Mouse (Mus musculus) stomach, embryonic 15.5 days (tissue): ENCODE results near the gene Acsm1. TPM values are rescaled to one million over a fixed set of nuclear protein-coding genes. Genes with fewer than 3 reads are reported as not detected.

Experiments
- ATAC-seq: fragments of 200-750 bp; cut with Nextera tagmentation; 2 replicates; pipeline ENCODE4 v1.8.0; 2017; ENCODE audit warnings: low read depth, moderate number of reproducible peaks, moderate TSS enrichment; ENCODE audit not compliant: insufficient read depth, low FRiP score
- H3K27ac ChIP-seq: fragments of 300-500 bp; sonication (generic); 2 replicates; pipeline ENCODE4 v1.5.1; 2015; ENCODE audit warnings: mild to moderate bottlenecking, inconsistent platforms
- H3K27me3 ChIP-seq: fragments of 300-500 bp; sonication (generic); replicated peaks from 2 replicates; pipeline ENCODE4 v1.6.1; 2015; ENCODE audit warnings: inconsistent platforms
- H3K36me3 ChIP-seq: fragments of 300-500 bp; sonication (generic); 2 replicates; pipeline ENCODE4 v1.6.1; 2015; ENCODE audit warnings: inconsistent platforms
- H3K4me1 ChIP-seq: fragments of 300-500 bp; sonication (generic); 2 replicates; pipeline ENCODE4 v1.6.1; 2015; ENCODE audit warnings: inconsistent platforms
- H3K4me2 ChIP-seq: fragments of 300-500 bp; sonication (generic); 2 replicates; pipeline ENCODE4 v1.6.1; 2015; ENCODE audit warnings: mild to moderate bottlenecking, inconsistent platforms
- H3K4me3 ChIP-seq: fragments of 300-500 bp; sonication (generic); replicated peaks from 2 replicates; pipeline ENCODE4 v1.5.1; 2015; ENCODE audit warnings: inconsistent platforms
- H3K9ac ChIP-seq: fragments of 300-500 bp; sonication (generic); 2 replicates; pipeline ENCODE4 v1.6.1; 2015; ENCODE audit warnings: inconsistent platforms
- H3K9me3 ChIP-seq: fragments of 300-500 bp; sonication (generic); 2 replicates; pipeline ENCODE4 v1.6.1; 2016; ENCODE audit warnings: inconsistent platforms
- WGBS: fragments of 180-500 bp; shearing (Covaris S2); methylation state at CpG from one replicate; pipeline ENCODE4 v1.1.7; 2015; 5-methylcytosine and 5-hydroxymethylcytosine counted together
- polyA plus RNA-seq: library from polyadenylated mRNA; unstranded; fragments of >200 nt; fragmentation: Nextera tagmentation; extraction: Ambion mirVana; gene quantifications from 2 replicates; pipeline ENCODE4 v1.2.1, GENCODE M21; 2015

Gene Acsm1
- polyA plus RNA-seq, 1 experiment from 2014 or later = 0.42 TPM

DNA sequence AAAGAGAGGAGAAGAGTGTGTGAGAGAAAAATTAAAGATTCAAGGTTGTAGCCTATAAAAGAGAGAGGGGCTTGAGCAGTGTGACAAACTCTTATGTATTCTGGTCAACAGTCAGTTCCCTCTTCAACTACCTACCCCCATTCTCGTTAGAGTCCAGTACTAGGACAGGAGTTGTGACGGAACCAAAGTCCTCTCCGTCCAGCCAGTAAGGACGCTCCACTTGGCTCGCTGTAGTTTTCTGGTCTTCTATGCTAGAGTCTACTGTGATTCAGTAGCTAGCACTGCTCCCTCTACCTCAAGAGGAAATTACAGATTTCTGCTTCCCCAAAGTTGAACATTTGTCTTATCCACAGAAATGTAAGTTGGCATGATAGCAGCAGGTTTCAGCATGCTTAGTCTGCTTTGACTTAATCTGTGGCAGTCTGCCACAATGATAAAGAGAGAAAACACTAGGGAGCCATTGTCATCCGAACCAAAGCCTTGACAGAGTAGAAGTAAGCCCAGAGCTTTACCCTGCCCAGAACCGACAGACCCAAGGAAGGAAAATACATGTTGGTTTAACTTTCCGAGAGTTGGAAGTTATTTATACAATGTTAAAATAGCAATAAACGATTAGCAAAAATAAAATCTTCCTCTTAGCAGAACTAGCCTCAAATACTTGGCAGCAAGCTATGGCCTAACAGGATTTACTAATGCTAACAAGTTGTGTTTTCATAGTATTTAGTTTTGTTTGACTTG is 731 bp upstream of the Acsm1 start:
- Histone ChIP-seq H3K4me1 (no peaks in the 10 kb centered on the region), H3K36me3 (no peaks in the 10 kb centered on the region), H3K9me3 (no peaks in the 10 kb centered on the region), H3K4me2 (no peak overlapping the region), H3K27me3 (no peaks in the 10 kb centered on the region), H3K27ac (no peak overlapping the region), H3K9ac (no peak overlapping the region), H3K4me3 (no peak overlapping the region)
- no peak for ATAC-seq
- WGBS = 69% methylated on average over 9 of the region's 9 CpGs

DNA sequence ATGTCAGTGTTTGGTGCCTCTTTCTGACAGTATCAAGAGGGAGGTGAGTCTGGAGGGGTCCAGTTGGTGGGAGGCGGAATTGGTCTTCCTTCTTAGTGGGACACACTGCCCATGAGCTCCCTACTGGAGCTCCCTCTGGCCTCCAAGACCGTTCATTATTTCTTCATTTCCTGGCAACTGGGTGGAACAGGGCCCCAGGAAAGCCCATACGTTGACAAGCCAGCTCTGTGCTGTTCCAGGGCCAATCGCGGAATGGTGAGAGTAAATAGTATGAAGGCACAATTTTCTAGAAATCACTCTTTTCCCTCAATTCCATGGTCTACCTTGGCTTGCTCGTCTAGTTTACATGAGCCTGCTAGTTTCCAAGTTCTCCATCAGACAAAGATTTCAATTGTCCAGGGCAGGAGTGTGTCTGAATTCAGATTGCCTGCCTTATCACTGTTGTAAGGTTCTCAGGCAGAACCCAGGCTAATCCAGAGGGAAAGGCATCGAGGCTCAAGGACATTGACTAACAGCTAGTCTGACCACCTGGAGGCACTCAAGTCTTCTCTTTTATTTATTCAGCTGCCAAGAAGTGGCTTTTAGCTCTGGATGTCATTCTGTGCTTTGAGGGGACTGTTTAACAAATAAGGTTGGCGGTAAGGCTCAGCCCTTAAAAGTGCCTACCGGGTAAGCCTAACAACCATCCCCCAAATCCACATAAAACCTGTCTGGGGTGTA is 1.1 kb downstream of the Acsm1 start:
- Histone ChIP-seq H3K4me2 (no peak overlapping the region), H3K36me3 (no peaks in the 10 kb centered on the region), H3K4me3 (no peak overlapping the region), H3K9ac (no peak overlapping the region), H3K27ac (no peak overlapping the region), H3K27me3 (no peaks in the 10 kb centered on the region), H3K4me1 (no peaks in the 10 kb centered on the region), H3K9me3 (no peaks in the 10 kb centered on the region)
- no peak for ATAC-seq
- WGBS = 61% methylated on average over 9 of the region's 9 CpGs

DNA sequence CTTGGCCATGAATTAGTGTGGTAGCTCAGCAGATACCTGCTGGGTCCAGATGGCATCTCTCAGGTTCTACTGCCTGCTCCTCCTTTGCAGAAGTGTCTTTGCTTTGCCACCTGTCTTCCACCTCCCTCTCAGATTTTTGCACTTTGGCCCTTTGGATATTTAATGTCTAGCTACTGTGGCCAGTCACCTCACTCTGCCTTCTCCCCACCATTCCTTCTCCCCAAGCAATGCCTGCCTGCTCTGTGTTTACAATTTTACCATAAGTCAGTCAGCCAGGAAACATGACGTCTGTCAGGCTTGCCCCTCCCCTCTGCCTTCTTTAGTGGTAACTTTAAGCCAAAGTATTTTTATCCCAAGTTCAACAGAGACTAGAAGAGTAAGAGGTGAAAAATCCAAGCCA is 9.7 kb downstream of the Acsm1 start:
- Histone ChIP-seq H3K27ac (no peak overlapping the region), H3K4me1 (no peaks in the 10 kb centered on the region), H3K4me3 (no peak overlapping the region), H3K9ac (no peak overlapping the region), H3K36me3 (no peaks in the 10 kb centered on the region), H3K27me3 (no peaks in the 10 kb centered on the region), H3K4me2 (no peak overlapping the region), H3K9me3 (no peaks in the 10 kb centered on the region)
- no peak for ATAC-seq
- 24% methylated on average over 1 of the region's 1 CpGs for WGBS

DNA sequence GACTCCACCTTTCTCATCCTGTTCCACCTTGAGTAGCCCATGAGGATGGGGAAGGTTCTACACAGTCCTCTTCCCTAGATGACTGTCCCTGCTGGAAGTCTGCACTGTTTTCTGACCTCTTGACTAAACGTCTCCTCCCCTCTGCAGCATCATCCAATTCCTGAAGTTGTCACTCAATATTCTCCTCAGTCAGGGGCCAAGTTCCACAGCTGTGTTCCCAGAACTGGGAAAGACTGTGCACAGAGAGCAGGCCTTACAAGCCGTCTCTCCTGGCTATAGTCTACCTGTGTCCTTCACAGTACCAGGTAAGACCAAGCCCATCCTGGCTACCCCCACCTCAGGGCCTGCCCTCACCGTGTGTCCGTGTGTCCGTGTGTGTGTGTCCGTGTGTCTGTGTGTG is 10.8 kb downstream of the Acsm1 start:
- H3K36me3 ChIP-seq = no peaks in the 10 kb centered on the region
- no peaks in the 10 kb centered on the region for H3K4me1 ChIP-seq
- 80% methylated on average over 6 of the region's 6 CpGs for WGBS
- no peak overlapping the region for H3K27ac ChIP-seq
- no peaks in the 10 kb centered on the region for H3K9me3 ChIP-seq
- no peaks in the 10 kb centered on the region for H3K27me3 ChIP-seq
- no peak overlapping the region for H3K4me2 ChIP-seq
- no peak for ATAC-seq
- H3K4me3 ChIP-seq = no peak overlapping the region
- H3K9ac ChIP-seq = no peak overlapping the region

DNA sequence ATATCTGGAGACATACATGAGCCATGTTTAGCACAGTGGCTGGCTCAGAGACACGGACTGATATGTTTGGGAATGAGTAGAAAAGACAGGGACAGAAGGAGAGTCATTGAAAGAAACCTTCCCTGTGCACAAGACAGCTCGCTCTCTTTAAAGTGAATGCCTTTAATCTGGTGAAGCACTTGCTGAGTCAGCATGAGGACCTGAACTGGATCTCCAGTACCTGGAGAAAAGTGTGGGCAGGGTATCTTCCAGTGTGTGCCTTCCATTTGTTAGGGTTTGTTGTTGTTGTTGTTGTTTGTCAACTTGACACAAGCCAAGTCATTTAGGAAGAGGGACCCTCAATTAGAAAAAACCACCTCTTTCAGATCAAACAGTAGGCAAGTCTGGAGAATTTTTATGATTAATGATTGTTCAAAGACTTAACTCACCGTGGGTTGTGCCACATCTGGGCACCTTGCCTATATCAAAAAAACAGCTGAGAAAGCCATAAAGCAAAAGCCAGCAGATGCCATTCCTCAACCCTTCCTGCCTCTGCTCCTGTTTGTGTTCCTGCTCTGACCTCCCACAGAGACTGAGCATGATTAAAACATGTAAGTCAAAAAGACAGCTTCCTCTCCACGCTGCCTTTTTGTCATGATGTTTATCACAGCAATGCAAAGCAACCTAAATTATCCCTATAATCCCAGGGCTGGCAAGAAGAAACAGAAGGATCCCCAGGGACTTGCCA is 11.5 kb downstream of the Acsm1 start:
- no peak overlapping the region for H3K27ac ChIP-seq
- ATAC-seq = no peak
- no peak overlapping the region for H3K4me2 ChIP-seq
- H3K4me1 ChIP-seq = no peaks in the 10 kb centered on the region
- no peaks in the 10 kb centered on the region for H3K36me3 ChIP-seq
- no peaks in the 10 kb centered on the region for H3K9me3 ChIP-seq
- 49% methylated on average over 4 of the region's 4 CpGs for WGBS
- H3K27me3 ChIP-seq = no peaks in the 10 kb centered on the region
- H3K9ac ChIP-seq = no peak overlapping the region
- H3K4me3 ChIP-seq = no peak overlapping the region

DNA sequence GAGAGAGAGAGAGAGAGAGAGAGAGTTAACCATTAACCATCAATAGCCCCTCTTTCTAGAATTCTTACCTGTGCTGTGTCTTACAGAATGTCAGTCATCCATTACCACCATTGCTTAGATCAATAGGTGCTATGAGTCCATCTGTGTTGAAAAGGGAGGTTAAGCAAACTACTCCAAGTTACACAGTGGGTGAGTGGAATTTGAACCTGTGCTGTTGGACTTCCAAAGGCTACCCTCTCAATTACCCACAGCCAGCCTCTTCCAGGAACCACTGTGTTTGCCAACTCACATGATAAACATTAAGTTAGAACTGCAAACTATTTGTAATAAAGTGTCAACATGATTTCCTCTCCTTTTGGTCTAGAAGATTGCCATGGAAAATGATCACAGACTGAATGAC is 13.3 kb downstream of the Acsm1 start:
- H3K4me2 ChIP-seq = no peak overlapping the region
- H3K36me3 ChIP-seq = no peaks in the 10 kb centered on the region
- no peaks in the 10 kb centered on the region for H3K27me3 ChIP-seq
- H3K4me3 ChIP-seq = no peak overlapping the region
- no peaks in the 10 kb centered on the region for H3K9me3 ChIP-seq
- no peak overlapping the region for H3K9ac ChIP-seq
- no peak overlapping the region for H3K27ac ChIP-seq
- no peaks in the 10 kb centered on the region for H3K4me1 ChIP-seq
- peak; percentile 50; the same call in 1 of the 2 replicates for ATAC-seq

DNA sequence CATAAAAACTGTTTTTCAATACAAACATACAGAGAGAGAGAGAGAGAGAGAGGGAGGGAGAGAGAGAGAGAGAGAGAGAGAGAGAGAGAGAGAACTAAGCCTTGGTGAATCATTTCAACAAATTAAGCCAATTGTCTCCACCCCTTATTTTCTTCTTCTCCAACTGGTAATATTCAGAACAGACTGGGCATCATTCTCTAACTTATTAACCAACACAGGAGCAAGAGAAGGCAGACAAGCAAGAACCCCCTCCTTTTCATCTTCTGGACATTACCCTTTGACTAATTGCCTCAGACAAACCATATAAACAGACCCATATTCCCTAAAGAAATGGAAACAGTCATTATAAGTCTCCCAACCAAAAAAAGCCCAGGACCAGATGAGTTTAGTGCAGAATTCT is 31.9 kb downstream of the Acsm1 start:
- no peak overlapping the region for H3K4me3 ChIP-seq

DNA sequence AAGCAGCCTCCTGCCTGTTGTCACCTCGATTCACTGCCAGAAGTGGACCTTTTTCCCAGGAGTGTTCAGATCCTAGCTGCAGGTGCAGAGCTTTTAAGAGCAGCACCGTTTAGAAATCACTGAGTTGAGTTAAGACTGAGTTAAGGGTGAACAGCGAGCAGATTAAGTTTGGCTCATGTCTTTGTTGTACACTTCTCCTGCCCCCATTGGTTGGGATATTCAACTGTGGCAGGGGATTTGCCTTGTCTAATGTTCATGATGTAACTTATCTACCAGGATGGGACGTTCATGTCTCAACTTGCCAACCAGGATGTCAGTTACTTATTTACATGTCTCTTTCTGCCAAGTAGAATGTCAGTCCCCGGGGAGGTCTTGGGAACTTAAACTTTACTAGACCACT is 35.5 kb downstream of the Acsm1 start:
- Histone ChIP-seq H3K4me2 (no peak overlapping the region), H3K36me3 (no peaks in the 10 kb centered on the region), H3K27ac (no peak overlapping the region), H3K9me3 (no peaks in the 10 kb centered on the region), H3K9ac (no peak overlapping the region), H3K4me1 (no peaks in the 10 kb centered on the region), H3K4me3 (no peak overlapping the region), H3K27me3 (no peaks in the 10 kb centered on the region)
- 68% methylated on average over 5 of the region's 5 CpGs for WGBS
- ATAC-seq = no peak

More for the DNA sequence above, 31.9 kb downstream of the Acsm1 start:
- Histone ChIP-seq H3K4me2 (no peak overlapping the region), H3K36me3 (no peaks in the 10 kb centered on the region), H3K27ac (no peak overlapping the region), H3K9ac (no peak overlapping the region), H3K27me3 (no peaks in the 10 kb centered on the region), H3K9me3 (no peaks in the 10 kb centered on the region), H3K4me1 (no peaks in the 10 kb centered on the region)
- ATAC-seq = no peak

DNA sequence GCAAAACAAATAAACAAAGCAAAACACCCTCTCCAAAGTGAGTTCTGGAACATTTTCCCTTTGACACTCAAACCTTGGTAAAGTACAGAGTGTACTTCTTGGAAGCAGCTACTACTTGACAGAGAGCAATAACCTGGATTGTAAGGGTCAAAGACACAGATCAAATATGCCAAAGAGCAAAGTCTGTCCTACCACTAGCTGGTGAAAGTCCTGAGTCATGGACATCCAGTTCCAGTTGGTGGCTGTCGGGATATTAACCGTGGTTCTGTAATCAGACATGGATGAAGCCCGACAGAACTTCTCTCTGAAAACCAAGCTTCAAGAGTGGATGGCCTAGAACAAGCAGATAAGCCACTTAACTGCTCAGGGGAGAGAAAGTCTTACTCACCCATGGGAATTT is 61.1 kb downstream of the Acsm1 start:
- no peaks in the 10 kb centered on the region for H3K36me3 ChIP-seq
- H3K27ac ChIP-seq = no peak overlapping the region
- no peak overlapping the region for H3K4me2 ChIP-seq
- H3K9ac ChIP-seq = no peak overlapping the region
- no peaks in the 10 kb centered on the region for H3K4me1 ChIP-seq
- WGBS = 83% methylated on average over 3 of the region's 3 CpGs
- no peaks in the 10 kb centered on the region for H3K27me3 ChIP-seq
- no peak for ATAC-seq
- H3K9me3 ChIP-seq = no peaks in the 10 kb centered on the region
- H3K4me3 ChIP-seq = no peak overlapping the region

DNA sequence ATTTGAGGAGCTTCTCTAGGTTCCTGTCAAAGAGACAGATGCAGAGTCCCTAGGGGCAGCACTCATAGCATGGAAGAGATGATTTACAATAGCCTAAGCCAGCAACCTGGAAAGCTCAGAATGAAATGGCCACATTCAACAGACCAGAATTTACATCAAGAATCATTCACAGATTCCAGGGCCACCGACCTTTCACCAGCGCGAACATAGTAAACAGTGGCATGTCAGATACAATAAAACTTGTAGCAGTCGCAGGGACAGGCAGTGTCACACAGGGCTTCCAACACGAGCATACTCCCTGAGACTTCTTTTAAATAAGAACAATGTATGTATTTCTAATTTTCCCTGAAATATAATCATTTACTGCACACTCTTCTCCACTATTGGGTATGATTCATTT is 63.6 kb downstream of the Acsm1 start:
- Histone ChIP-seq H3K27ac (no peak overlapping the region), H3K9ac (no peak overlapping the region), H3K4me1 (no peaks in the 10 kb centered on the region), H3K36me3 (no peaks in the 10 kb centered on the region), H3K27me3 (no peaks in the 10 kb centered on the region), H3K9me3 (no peaks in the 10 kb centered on the region), H3K4me3 (no peak overlapping the region), H3K4me2 (no peak overlapping the region)
- no peak for ATAC-seq
- WGBS = 52% methylated on average over 5 of the region's 5 CpGs

DNA sequence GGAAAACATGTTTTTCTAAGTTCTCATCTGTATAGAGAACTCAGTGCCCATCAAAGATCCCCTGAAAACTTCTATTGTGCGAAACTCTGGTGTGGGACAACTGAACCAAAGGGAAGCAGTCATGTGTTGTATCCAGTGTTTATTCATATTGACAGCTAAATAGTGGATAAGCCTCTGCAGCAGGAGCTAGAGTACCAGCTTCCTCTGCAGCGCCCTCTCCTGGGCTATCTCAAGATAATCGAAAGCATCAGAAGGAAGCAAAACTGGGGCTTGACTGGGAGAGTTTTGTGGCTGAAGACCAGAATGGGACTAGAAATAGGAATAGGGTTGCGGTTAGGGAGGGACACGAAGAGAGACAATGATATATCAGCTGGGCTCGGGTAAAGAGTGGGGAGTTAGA is 64.1 kb downstream of the Acsm1 start:
- H3K27ac ChIP-seq = no peak overlapping the region
- H3K9ac ChIP-seq = no peak overlapping the region
- no peak for ATAC-seq
- WGBS = 42% methylated on average over 6 of the region's 6 CpGs
- H3K4me3 ChIP-seq = no peak overlapping the region
- no peaks in the 10 kb centered on the region for H3K9me3 ChIP-seq
- H3K27me3 ChIP-seq = no peaks in the 10 kb centered on the region
- no peaks in the 10 kb centered on the region for H3K36me3 ChIP-seq
- H3K4me2 ChIP-seq = no peak overlapping the region
- no peaks in the 10 kb centered on the region for H3K4me1 ChIP-seq

DNA sequence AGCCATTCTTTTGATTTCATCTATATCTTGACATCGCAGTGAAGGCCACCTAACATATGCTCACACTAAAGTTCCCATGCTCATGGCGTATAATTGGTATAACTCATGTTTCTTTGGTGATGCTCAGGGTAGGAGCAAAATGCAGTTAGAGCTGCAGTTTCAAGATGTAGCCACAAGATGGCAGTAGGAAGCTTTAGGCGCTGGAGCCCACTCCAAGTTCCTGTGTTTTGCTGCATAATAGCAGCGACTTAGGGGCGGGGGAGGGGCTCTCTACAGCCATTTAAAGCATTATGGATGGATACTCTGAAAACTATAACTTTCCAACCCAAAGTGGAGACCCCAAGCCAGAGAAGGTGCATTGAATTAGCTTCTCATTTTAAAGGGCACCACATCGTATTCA is 66.6 kb downstream of the Acsm1 start:
- no peaks in the 10 kb centered on the region for H3K27me3 ChIP-seq
- no peak overlapping the region for H3K4me3 ChIP-seq
- peak; percentile 31; the same call in 1 of the 2 replicates for ATAC-seq
- H3K9ac ChIP-seq = no peak overlapping the region
- no peaks in the 10 kb centered on the region for H3K4me1 ChIP-seq
- no peaks in the 10 kb centered on the region for H3K36me3 ChIP-seq
- WGBS = 15% methylated on average over 6 of the region's 6 CpGs
- H3K9me3 ChIP-seq = no peaks in the 10 kb centered on the region
- no peak overlapping the region for H3K4me2 ChIP-seq
- H3K27ac ChIP-seq = no peak overlapping the region
